Mouse (Mus musculus) bone marrow macrophage, adult 2 months (primary cell): ENCODE results near the gene Tmem135.

Source experiments
- CTCF ChIP-seq: IDR thresholded peaks from 2 replicates; pipeline ENCODE4 v1.5.1; 2012; ENCODE audit warnings: low read depth, mild to moderate bottlenecking, low read length, moderate library complexity
- POLR2A ChIP-seq: IDR thresholded peaks from 2 replicates; pipeline ENCODE4 v1.6.1; 2012; ENCODE audit warnings: mild to moderate bottlenecking, low read depth, low read length, borderline replicate concordance

- no peak for TF ChIP-seq POLR2A
- TF ChIP-seq CTCF, result no peak
Measured at GRCm38 (mm10) chr7:89165528-89165927, 238.5 kb downstream of the Tmem135 start.
